Mouse (Mus musculus): Measurements from ENCODE around the gene Mmp14. TPM values are rescaled to one million over a fixed set of nuclear protein-coding genes. Genes with fewer than 3 reads are reported as not detected.

Mmp14 gene
- polyA plus RNA-seq, 1 experiment from 2014 or later, result 113 TPM

- Histone ChIP-seq H3K4me3 (no peak overlapping the region), H3K9me3 (replicated peaks) (no peaks in the 10 kb centered on the region), H3K27me3 (no peaks in the 10 kb centered on the region), H3K4me1 (no peaks in the 10 kb centered on the region), H3K9ac (no peak overlapping the region), H3K27ac (no peak overlapping the region), H3K36me3 (no peaks in the 10 kb centered on the region), H3K4me2 (replicated peaks) (no peak overlapping the region)
- 77% methylated on average over 2 of the region's 2 CpGs for WGBS
- no peak for ATAC-seq (ENCODE audit: low FRiP score)
Measured at GRCm38 (mm10) chr14:54487732-54488131, 56.3 kb downstream of the Mmp14 start.

DNA sequence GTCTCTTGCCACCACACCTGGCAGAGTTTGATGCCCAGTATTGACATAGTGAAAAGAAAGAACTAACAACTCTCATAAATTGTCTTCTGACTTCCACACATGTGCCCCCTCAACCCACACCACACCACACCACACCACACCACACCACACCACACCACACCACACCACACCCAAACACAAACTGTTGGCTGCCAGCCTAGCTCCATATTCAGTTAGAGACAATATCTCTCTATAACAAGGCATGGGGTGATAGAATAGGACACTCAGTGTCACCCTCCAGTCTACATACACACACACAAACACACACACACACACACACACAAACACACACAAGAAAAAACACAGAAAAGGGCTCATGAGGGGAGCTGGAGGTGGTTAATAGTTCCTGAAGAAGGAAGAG is 56.9 kb downstream of the Mmp14 start:
- Histone ChIP-seq H3K9me3 (replicated peaks) (no peaks in the 10 kb centered on the region), H3K4me2 (replicated peaks) (no peak overlapping the region), H3K36me3 (no peaks in the 10 kb centered on the region), H3K27ac (no peak overlapping the region), H3K27me3 (no peaks in the 10 kb centered on the region), H3K4me3 (no peak overlapping the region), H3K4me1 (no peaks in the 10 kb centered on the region), H3K9ac (no peak overlapping the region)
- ATAC-seq (ENCODE audit: low FRiP score), result no peak

GRCm38 (mm10) chr14:54492345-54493131 is 61.1 kb downstream of the Mmp14 start:
- Histone ChIP-seq H3K9ac (no peak overlapping the region), H3K4me3 (no peak overlapping the region), H3K27me3 (peaks cover 4% of the 10 kb centered on the region), H3K9me3 (replicated peaks) (no peaks in the 10 kb centered on the region), H3K4me2 (replicated peaks) (no peak overlapping the region), H3K4me1 (no peaks in the 10 kb centered on the region), H3K27ac (no peak overlapping the region), H3K36me3 (no peaks in the 10 kb centered on the region)
- WGBS, result 66% methylated on average over 18 of the region's 18 CpGs
- peak; percentile 48; the same call in 1 of the 2 replicates for ATAC-seq (ENCODE audit: low FRiP score)

DNA sequence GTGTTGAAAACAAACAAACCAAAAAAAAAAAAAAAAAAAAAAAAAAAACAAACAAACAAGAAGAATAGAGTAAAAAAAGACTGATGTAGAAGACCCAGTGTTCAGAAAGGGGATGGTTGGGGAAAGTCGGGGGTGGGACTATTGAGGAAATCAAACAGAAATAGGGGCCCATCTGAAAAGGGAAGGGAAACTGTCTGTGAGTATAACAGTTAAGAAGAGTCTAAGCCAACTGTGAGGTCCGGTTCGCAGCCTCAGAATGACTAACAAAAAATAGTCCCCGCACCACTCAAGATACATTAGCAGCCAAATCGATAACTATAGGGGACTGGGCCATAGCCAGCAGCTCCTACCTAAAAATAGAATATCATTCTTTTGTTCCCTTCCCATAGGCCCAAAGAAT is 61.8 kb downstream of the Mmp14 start:
- Histone ChIP-seq H3K4me2 (replicated peaks) (no peak overlapping the region), H3K4me3 (no peak overlapping the region), H3K27ac (no peak overlapping the region), H3K9me3 (replicated peaks) (no peaks in the 10 kb centered on the region), H3K36me3 (no peaks in the 10 kb centered on the region), H3K4me1 (no peaks in the 10 kb centered on the region), H3K9ac (no peak overlapping the region), H3K27me3 (peaks cover 4% of the 10 kb centered on the region)
- 98% methylated on average over 5 of the region's 5 CpGs for WGBS
- no peak for ATAC-seq (ENCODE audit: low FRiP score)

DNA sequence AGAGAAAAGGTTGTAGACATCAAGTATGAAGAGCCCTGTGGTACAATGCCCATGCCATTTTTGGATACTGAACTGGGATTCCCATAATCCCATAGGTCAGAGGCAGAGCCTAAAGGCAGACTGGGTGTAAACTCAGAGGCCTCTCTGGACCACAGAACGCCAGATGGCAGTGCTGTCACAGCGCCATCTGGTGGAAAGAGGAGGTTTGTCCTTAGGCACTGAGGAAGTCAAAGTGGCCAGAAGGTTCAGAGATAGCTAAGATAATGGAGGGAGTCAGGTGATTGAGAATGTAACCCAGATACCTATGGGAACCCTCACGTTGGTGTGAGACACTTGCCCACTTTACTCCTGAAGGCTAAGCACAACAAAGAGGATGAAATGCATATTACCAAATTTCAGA is 62.8 kb downstream of the Mmp14 start:
- Histone ChIP-seq H3K4me3 (no peak overlapping the region), H3K4me2 (replicated peaks) (no peak overlapping the region), H3K27me3 (peaks cover 4% of the 10 kb centered on the region), H3K9ac (no peak overlapping the region), H3K36me3 (no peaks in the 10 kb centered on the region), H3K27ac (no peak overlapping the region), H3K4me1 (no peaks in the 10 kb centered on the region), H3K9me3 (replicated peaks) (no peaks in the 10 kb centered on the region)
- 0 out of 2 replicates have a peak, but pooled peaks have one; percentile 50 for ATAC-seq (ENCODE audit: low FRiP score)
- under 1% methylated on average over 3 of the region's 3 CpGs for whole genome bisulfite sequencing

Other genes starting within 250 kb of the Mmp14 start
- gene Dad1, start 177.5 kb upstream of the Mmp14 start, polyA plus RNA-seq (2016; fragmentation: Nextera tagmentation; extraction: Ambion mirVana), result 238 and 259 TPM in 2 replicates
- gene Abhd4, start 177.4 kb upstream of the Mmp14 start, polyA plus RNA-seq (2016; fragmentation: Nextera tagmentation; extraction: Ambion mirVana), result 44.0 and 47.7 TPM in 2 replicates
- gene Olfr49, start 146.7 kb upstream of the Mmp14 start, polyA plus RNA-seq (2016; fragmentation: Nextera tagmentation; extraction: Ambion mirVana), result not detected in 2 replicates
- 39.2 and 42.2 TPM in 2 replicates for gene Oxa1l, start 70.8 kb upstream of the Mmp14 start, polyA plus RNA-seq (2016; fragmentation: Nextera tagmentation; extraction: Ambion mirVana)
- 5.1 and 5.2 TPM in 2 replicates for gene Slc7a7, start 13.8 kb upstream of the Mmp14 start, polyA plus RNA-seq (2016; fragmentation: Nextera tagmentation; extraction: Ambion mirVana)
- gene Mrpl52, start 4.7 kb upstream of the Mmp14 start, polyA plus RNA-seq (2016; fragmentation: Nextera tagmentation; extraction: Ambion mirVana), result 239 and 255 TPM in 2 replicates
- 34.7 and 36.0 TPM in 2 replicates for gene Lrp10, start 32.5 kb downstream of the Mmp14 start, polyA plus RNA-seq (2016; fragmentation: Nextera tagmentation; extraction: Ambion mirVana)
- gene Rem2, start 44.5 kb downstream of the Mmp14 start, polyA plus RNA-seq (2016; fragmentation: Nextera tagmentation; extraction: Ambion mirVana), result 39.3 and 46.1 TPM in 2 replicates
- gene Prmt5, start 85.9 kb downstream of the Mmp14 start, polyA plus RNA-seq (2016; fragmentation: Nextera tagmentation; extraction: Ambion mirVana), result 98.8 and 99.3 TPM in 2 replicates
- 32.4 and 37.2 TPM in 2 replicates for gene Haus4, start 123.0 kb downstream of the Mmp14 start, polyA plus RNA-seq (2016; fragmentation: Nextera tagmentation; extraction: Ambion mirVana)
- gene Ajuba, start 145.9 kb downstream of the Mmp14 start, polyA plus RNA-seq (2016; fragmentation: Nextera tagmentation; extraction: Ambion mirVana), result 37.9 and 40.9 TPM in 2 replicates
- 8.2 and 9.1 TPM in 2 replicates for gene 4931414P19Rik, start 174.4 kb downstream of the Mmp14 start, polyA plus RNA-seq (2016; fragmentation: Nextera tagmentation; extraction: Ambion mirVana)
- 354 and 376 TPM in 2 replicates for gene Psmb5, start 186.4 kb downstream of the Mmp14 start, polyA plus RNA-seq (2016; fragmentation: Nextera tagmentation; extraction: Ambion mirVana)
- not detected in 2 replicates for gene Psmb11, start 189.8 kb downstream of the Mmp14 start, polyA plus RNA-seq (2016; fragmentation: Nextera tagmentation; extraction: Ambion mirVana)
- not detected in 2 replicates for gene Gm17606, start 209.3 kb downstream of the Mmp14 start, polyA plus RNA-seq (2016; fragmentation: Nextera tagmentation; extraction: Ambion mirVana)
- gene Cdh24, start 209.8 kb downstream of the Mmp14 start, polyA plus RNA-seq (2016; fragmentation: Nextera tagmentation; extraction: Ambion mirVana), result 10.3 and 10.9 TPM in 2 replicates